Mouse (Mus musculus) lung, postnatal 0 days (tissue): ENCODE results near the gene Neurod1. TPM values are rescaled to one million over a fixed set of nuclear protein-coding genes. Genes with fewer than 3 reads are reported as not detected.

Experiments used
- ATAC-seq: fragments of 200-750 bp; cut with Nextera tagmentation; 2 replicates; pipeline ENCODE4 v1.8.0; 2017; ENCODE audit warnings: moderate library complexity
- DNase-seq: peaks from one replicate; pipeline ENCODE4 v3.0.0-alpha.2; 2016; ENCODE audit warnings: low spot score
- H3K27ac ChIP-seq: fragments of 300-500 bp; sonication (generic); 2 replicates; pipeline ENCODE4 v1.5.1; 2014; ENCODE audit warnings: antibody characterized with exemption, mild to moderate bottlenecking, low read length, mixed read lengths
- H3K27me3 ChIP-seq: fragments of 300-500 bp; sonication (generic); replicated peaks from 2 replicates; pipeline ENCODE4 v1.6.1; 2014; ENCODE audit warnings: low read length, mixed read lengths; ENCODE audit not compliant: insufficient read depth
- H3K36me3 ChIP-seq: fragments of 300-500 bp; sonication (generic); 2 replicates; pipeline ENCODE4 v1.6.1; 2014; ENCODE audit warnings: low read length, mixed read lengths; ENCODE audit not compliant: insufficient read depth
- H3K4me1 ChIP-seq: fragments of 300-500 bp; sonication (generic); 2 replicates; pipeline ENCODE4 v1.6.1; 2014; ENCODE audit warnings: antibody characterized with exemption, low read depth, low read length, mixed read lengths; ENCODE audit not compliant: insufficient read depth
- H3K4me2 ChIP-seq: fragments of 300-500 bp; sonication (generic); replicated peaks from 2 replicates; pipeline ENCODE4 v1.6.1; 2014; ENCODE audit warnings: low read depth, mild to moderate bottlenecking, low read length, moderate library complexity, mixed read lengths
- H3K4me3 ChIP-seq: fragments of 300-500 bp; sonication (generic); 2 replicates; pipeline ENCODE4 v1.5.1; 2014; ENCODE audit warnings: low read depth, low read length
- H3K9ac ChIP-seq: fragments of 300-500 bp; sonication (generic); replicated peaks from 2 replicates; pipeline ENCODE4 v1.6.1; 2014; ENCODE audit warnings: low read depth, mild to moderate bottlenecking
- H3K9me3 ChIP-seq: fragments of 300-500 bp; sonication (generic); 2 replicates; pipeline ENCODE4 v1.6.1; 2016; ENCODE audit warnings: low read length, mixed read lengths
- CTCF ChIP-seq: IDR thresholded peaks from 2 replicates; pipeline ENCODE4 v1.5.1; 2016; ENCODE audit warnings: antibody characterized with exemption, mild to moderate bottlenecking
- EP300 ChIP-seq: IDR thresholded peaks from 2 replicates; pipeline ENCODE4 v1.6.1; 2016; ENCODE audit warnings: antibody characterized with exemption, mild to moderate bottlenecking, control low read depth
- WGBS: fragments of 180-500 bp; shearing (Covaris S2); extraction: QIAGEN DNeasy Blood & Tissue Kit; methylation state at CpG from one replicate; pipeline ENCODE4 v1.1.7; 2014; 5-methylcytosine and 5-hydroxymethylcytosine counted together
- polyA plus RNA-seq: library from polyadenylated mRNA; unstranded; fragments of >200 nt; fragmentation: Nextera tagmentation; extraction: Ambion mirVana; gene quantifications from 2 replicates; pipeline ENCODE4 v1.2.1, GENCODE M21; 2015

Neurod1 gene
- not detected in 2 replicates for polyA plus RNA-seq

- Histone ChIP-seq H3K27ac (no peak within 1 kb of the TSS), H3K27me3 (peaks cover 66% of the 10 kb centered on the region), H3K9ac (no peak within 1 kb of the TSS), H3K4me3 (no peak within 1 kb of the TSS), H3K4me2 (no peak within 1 kb of the TSS; the same call in 1 of the 2 replicates), H3K9me3 (no peaks in the 10 kb centered on the region), H3K4me1 (no peaks in the 10 kb centered on the region), H3K36me3 (no peaks in the 10 kb centered on the region)
- TF ChIP-seq EP300 (no peak), CTCF (no peak)
- 2% methylated on average over 37 of the region's 42 CpGs for WGBS
- ATAC-seq, result no peak
- DNase-seq, result no peak
Measured at GRCm38 (mm10) chr2:79456575-79457349, at the start of gene Neurod1, which contains the start of gene Cerkl. Gene Neurod1 (minus strand): TSS chr2:79456751. Gene Cerkl (minus strand): TSS chr2:79456785.

DNA sequence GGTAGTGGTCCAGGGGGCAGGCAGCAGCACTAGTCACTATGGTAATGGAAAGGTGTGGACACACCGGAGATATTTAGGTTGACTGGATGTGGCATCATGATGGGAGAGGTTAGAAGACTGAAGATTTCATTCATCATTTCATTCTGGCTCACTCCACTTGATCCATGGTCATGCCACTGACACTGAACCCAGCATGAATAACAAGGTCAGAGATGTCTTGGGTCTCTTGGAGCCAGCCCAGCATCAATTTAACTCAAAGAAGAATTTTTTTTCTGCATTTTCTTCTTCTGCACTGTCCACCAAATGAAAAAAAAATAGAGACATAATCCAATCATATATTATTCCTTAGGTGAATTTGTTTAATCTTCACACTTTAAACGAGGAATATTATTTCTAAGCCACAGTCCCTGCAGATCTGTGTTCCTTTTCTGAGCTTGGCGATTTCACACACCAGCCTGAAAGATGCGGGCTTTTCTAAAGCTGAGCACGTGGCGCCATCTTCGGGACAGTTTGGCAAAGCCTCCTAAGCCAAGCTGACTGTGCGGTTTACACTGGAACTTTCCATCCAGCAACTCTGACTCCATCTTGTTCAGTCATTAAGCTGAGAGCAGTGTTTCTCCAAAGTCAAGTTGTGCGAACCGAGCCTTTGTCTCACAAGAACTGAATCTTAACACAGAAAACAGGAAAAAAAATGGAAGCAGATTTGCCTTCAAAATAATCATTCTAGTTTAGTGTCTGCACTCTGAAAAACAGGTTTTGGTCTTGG, 42.6 kb upstream of the Neurod1 start:
- no peaks in the 10 kb centered on the region for H3K27me3 ChIP-seq
- no peak overlapping the region for H3K9ac ChIP-seq
- ATAC-seq (peak; percentile 41; the same call in 1 of the 2 replicates), DNase-seq (peak; percentile 76)
- TF ChIP-seq CTCF (peak; percentile 84), EP300 (no peak)
- H3K27ac ChIP-seq, result no peak overlapping the region
- no peaks in the 10 kb centered on the region for H3K36me3 ChIP-seq
- 24% methylated on average over 10 of the region's 10 CpGs for WGBS
- no peaks in the 10 kb centered on the region for H3K4me1 ChIP-seq
- H3K4me3 ChIP-seq, result no peak overlapping the region
- no peaks in the 10 kb centered on the region for H3K9me3 ChIP-seq
- no peak overlapping the region for H3K4me2 ChIP-seq

- Histone ChIP-seq H3K27ac (no peak overlapping the region), H3K9me3 (no peaks in the 10 kb centered on the region), H3K9ac (no peak overlapping the region), H3K4me3 (no peak overlapping the region), H3K27me3 (no peaks in the 10 kb centered on the region), H3K36me3 (no peaks in the 10 kb centered on the region), H3K4me1 (no peaks in the 10 kb centered on the region), H3K4me2 (no peak overlapping the region)
- TF ChIP-seq EP300 (no peak), CTCF (no peak)
- DNase-seq (no peak), ATAC-seq (no peak)
- 58% methylated on average over 3 of the region's 3 CpGs for WGBS
Measured at GRCm38 (mm10) chr2:79485127-79485526, 28.6 kb upstream of the Neurod1 start.

DNA sequence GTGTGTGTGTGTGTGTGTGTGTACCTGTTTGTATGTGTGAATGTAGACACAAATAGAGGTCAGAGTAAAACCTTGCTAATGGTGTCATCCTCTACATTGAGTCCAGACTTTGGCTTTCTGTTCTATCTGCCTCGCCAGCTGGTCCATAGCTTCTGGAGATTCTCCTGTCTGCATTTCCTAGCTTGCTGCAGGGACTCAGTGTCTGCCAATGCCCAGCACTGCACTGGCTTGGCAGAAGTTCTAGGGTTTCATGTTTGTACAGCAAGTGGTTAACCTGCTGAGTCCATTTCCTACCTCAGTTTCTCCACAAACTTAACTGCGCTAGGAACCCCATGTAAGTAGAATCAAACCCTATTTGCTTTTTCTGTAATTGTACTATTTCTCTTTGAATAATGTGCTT, 26.0 kb upstream of the Neurod1 start:
- Histone ChIP-seq H3K9ac (no peak overlapping the region), H3K36me3 (no peaks in the 10 kb centered on the region), H3K4me2 (no peak overlapping the region), H3K4me3 (no peak overlapping the region), H3K27ac (no peak overlapping the region), H3K9me3 (no peaks in the 10 kb centered on the region), H3K4me1 (no peaks in the 10 kb centered on the region), H3K27me3 (no peaks in the 10 kb centered on the region)
- no peak for TF ChIP-seq CTCF
- no peak for TF ChIP-seq EP300
- ATAC-seq (no peak), DNase-seq (no peak)
- WGBS, result 82% methylated on average over 2 of the region's 2 CpGs

DNA sequence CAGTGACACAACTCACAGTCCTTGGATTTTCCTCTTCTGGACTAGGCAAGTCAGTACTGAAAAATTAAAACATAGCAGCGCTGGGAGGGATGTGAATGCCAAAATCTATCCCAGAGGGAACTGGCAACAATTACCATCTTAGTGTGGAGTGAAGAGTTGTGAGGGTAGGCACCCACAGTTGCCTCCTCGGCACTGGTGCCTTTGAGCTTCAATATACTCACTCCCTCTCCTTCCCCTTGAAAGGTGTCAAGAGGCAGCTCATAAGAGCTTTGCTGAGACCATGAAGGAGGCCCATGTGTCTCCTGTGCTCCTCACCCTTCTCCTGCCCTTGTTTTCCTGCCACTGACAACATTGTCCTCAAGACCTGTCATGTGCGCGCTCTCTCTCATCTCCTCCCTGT, 5.9 kb upstream of the Neurod1 start:
- Histone ChIP-seq H3K9me3 (no peaks in the 10 kb centered on the region), H3K4me2 (no peak overlapping the region), H3K4me1 (no peaks in the 10 kb centered on the region), H3K27me3 (peaks cover 34% of the 10 kb centered on the region), H3K9ac (no peak overlapping the region), H3K27ac (no peak overlapping the region), H3K36me3 (no peaks in the 10 kb centered on the region), H3K4me3 (no peak overlapping the region)
- no peak for TF ChIP-seq CTCF
- TF ChIP-seq EP300, result no peak
- ATAC-seq (no peak), DNase-seq (no peak)
- 77% methylated on average over 4 of the region's 4 CpGs for WGBS

DNA sequence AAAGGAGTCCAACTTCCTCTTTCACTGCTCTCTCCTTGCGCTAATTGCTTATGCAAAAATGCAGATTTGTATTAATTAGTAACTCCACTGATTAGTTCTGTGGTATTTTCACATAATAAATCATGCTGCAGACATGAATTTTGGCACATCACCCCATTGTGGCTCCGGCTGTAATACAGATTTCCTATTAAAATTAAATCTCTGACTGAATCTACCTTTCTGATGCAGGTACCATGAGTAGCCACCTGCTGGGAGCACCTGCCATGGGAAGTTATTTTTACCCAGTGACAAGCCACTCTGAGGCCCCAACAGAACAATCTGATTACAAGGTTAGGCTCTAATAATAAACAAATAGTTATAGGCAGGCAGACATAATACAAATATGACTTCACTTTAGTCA, 5.3 kb upstream of the Neurod1 start:
- H3K4me3 ChIP-seq, result no peak overlapping the region
- H3K27me3 ChIP-seq, result peaks cover 39% of the 10 kb centered on the region
- no peaks in the 10 kb centered on the region for H3K4me1 ChIP-seq
- TF ChIP-seq EP300 (no peak), CTCF (no peak)
- no peak for DNase-seq
- ATAC-seq, result no peak
- no peaks in the 10 kb centered on the region for H3K36me3 ChIP-seq
- no peak overlapping the region for H3K4me2 ChIP-seq
- no peaks in the 10 kb centered on the region for H3K9me3 ChIP-seq
- H3K27ac ChIP-seq, result no peak overlapping the region
- 78% methylated on average over 2 of the region's 2 CpGs for WGBS
- no peak overlapping the region for H3K9ac ChIP-seq
